ENCODE assay signal across 8 mouse cellular contexts in genomic region chr10:8866062-8866642, GRCm38 (mm10). TPM values are rescaled to one million over a fixed set of nuclear protein-coding genes. Genes with fewer than 3 reads are reported as not detected.
A peak's percentile ranks its signal among the peaks of the same experiment; 100 is the strongest.
DNase-seq lines count a peak whose midpoint lies in the region; ATAC-seq and TF ChIP-seq lines count a peak whose summit lies in the region.

No protein-coding gene starts in this region.

- TF ChIP-seq CTCF in heart, adult 2 months (IDR thresholded peaks at IDR 0.05) = no peak
- no peak for TF ChIP-seq CTCF in forebrain, postnatal 0 days (IDR thresholded peaks at IDR 0.05; ENCODE audit: low read depth)

- no peak for DNase-seq in embryonic facial prominence, embryonic 11.5 days (ENCODE audit: low spot score)
- DNase-seq in heart, adult 2 months = peak; percentile 80 to 89
- DNase-seq in spleen, adult 18-20 months = no peak
- DNase-seq in forebrain, postnatal 0 days = no peak
- DNase-seq in adipocyte (ENCODE audit: low spot score) = no peak

- ATAC-seq in embryonic facial prominence, embryonic 11.5 days (replicated peaks; ENCODE audit: insufficient number of reproducible peaks, low FRiP score, low TSS enrichment, low read depth) = 0 out of 2 replicates have a peak, but pooled peaks have one; percentile 39
- peak; percentile 63; the same call in 1 of the 2 replicates for ATAC-seq in kidney, embryonic 14.5 days (ENCODE audit: low FRiP score, low TSS enrichment)
- peak; percentile 83 for ATAC-seq in lung, embryonic 16.5 days (ENCODE audit: low read depth)
- ATAC-seq in neural tube, embryonic 15.5 days (ENCODE audit: low FRiP score) = no peak
- ATAC-seq in forebrain, postnatal 0 days = no peak

- H3K79me2 ChIP-seq in heart, adult 2 months (replicated peaks; ENCODE audit: control insufficient read depth, insufficient read depth, low read length) = peaks cover 3% of the 10 kb centered on the region

- 0 out of 2 replicates have a peak overlapping the region, but pooled peaks have one; percentile 20 for H3K27ac ChIP-seq in embryonic facial prominence, embryonic 11.5 days (replicated peaks; ENCODE audit: low read depth, low read length)
- H3K27ac ChIP-seq in heart, adult 2 months = peak overlapping the region; percentile 88
- no peak overlapping the region; the same call in 1 of the 2 replicates for H3K27ac ChIP-seq in kidney, embryonic 14.5 days (ENCODE audit: low read depth, low read length)
- H3K27ac ChIP-seq in lung, embryonic 16.5 days (ENCODE audit: low read length) = peak overlapping the region; percentile 76
- no peak overlapping the region for H3K27ac ChIP-seq in neural tube, embryonic 15.5 days (replicated peaks)
- no peak overlapping the region for H3K27ac ChIP-seq in forebrain, postnatal 0 days (ENCODE audit: low read depth, low read length)

- WGBS in embryonic facial prominence, embryonic 11.5 days = 72% methylated on average over 4 of the region's 4 CpGs
- 33% methylated on average over 4 of the region's 4 CpGs for WGBS in heart, adult 2 months
- WGBS in kidney, embryonic 14.5 days = 64% methylated on average over 4 of the region's 4 CpGs
- WGBS in lung, embryonic 16.5 days = 68% methylated on average over 4 of the region's 4 CpGs
- WGBS in neural tube, embryonic 15.5 days = 74% methylated on average over 4 of the region's 4 CpGs
- WGBS in forebrain, postnatal 0 days = 84% methylated on average over 4 of the region's 4 CpGs

- H3K4me2 ChIP-seq in embryonic facial prominence, embryonic 11.5 days (ENCODE audit: low read depth, low read length) = no peak overlapping the region
- no peak overlapping the region for H3K4me2 ChIP-seq in kidney, embryonic 14.5 days (replicated peaks; ENCODE audit: low read depth, low read length)
- no peak overlapping the region for H3K4me2 ChIP-seq in lung, embryonic 16.5 days (ENCODE audit: low read depth, low read length)
- H3K4me2 ChIP-seq in neural tube, embryonic 15.5 days = no peak overlapping the region
- H3K4me2 ChIP-seq in forebrain, postnatal 0 days (ENCODE audit: low read depth) = no peak overlapping the region

- no peaks in the 10 kb centered on the region for H3K27me3 ChIP-seq in embryonic facial prominence, embryonic 11.5 days (ENCODE audit: control insufficient read depth, insufficient read depth, low read length)
- no peaks in the 10 kb centered on the region for H3K27me3 ChIP-seq in heart, adult 2 months (ENCODE audit: control insufficient read depth, insufficient read depth, low read length)
- no peaks in the 10 kb centered on the region for H3K27me3 ChIP-seq in kidney, embryonic 14.5 days (ENCODE audit: control insufficient read depth, insufficient read depth, low read length)
- H3K27me3 ChIP-seq in lung, embryonic 16.5 days (ENCODE audit: control insufficient read depth, insufficient read depth, low read depth, low read length) = no peaks in the 10 kb centered on the region
- no peaks in the 10 kb centered on the region for H3K27me3 ChIP-seq in neural tube, embryonic 15.5 days (replicated peaks)
- no peaks in the 10 kb centered on the region for H3K27me3 ChIP-seq in forebrain, postnatal 0 days (ENCODE audit: insufficient read depth, low read length)

- no peaks in the 10 kb centered on the region for H3K4me1 ChIP-seq in embryonic facial prominence, embryonic 11.5 days (ENCODE audit: control insufficient read depth, insufficient read depth, low read length)
- peaks cover 26% of the 10 kb centered on the region for H3K4me1 ChIP-seq in heart, adult 2 months (ENCODE audit: control insufficient read depth, insufficient read depth, low read length)
- peaks cover 3% of the 10 kb centered on the region for H3K4me1 ChIP-seq in kidney, embryonic 14.5 days (ENCODE audit: control insufficient read depth, insufficient read depth, low read length)
- no peaks in the 10 kb centered on the region for H3K4me1 ChIP-seq in lung, embryonic 16.5 days (replicated peaks; ENCODE audit: control insufficient read depth, insufficient read depth, low read length)
- peaks cover 9% of the 10 kb centered on the region; the same call in 1 of the 2 replicates for H3K4me1 ChIP-seq in neural tube, embryonic 15.5 days
- H3K4me1 ChIP-seq in forebrain, postnatal 0 days (ENCODE audit: insufficient read depth) = no peaks in the 10 kb centered on the region

- H3K36me3 ChIP-seq in embryonic facial prominence, embryonic 11.5 days (replicated peaks; ENCODE audit: control insufficient read depth, insufficient read depth, low read depth, low read length) = no peaks in the 10 kb centered on the region
- peaks cover 16% of the 10 kb centered on the region for H3K36me3 ChIP-seq in heart, adult 2 months (ENCODE audit: control insufficient read depth, insufficient read depth, low read length)
- H3K36me3 ChIP-seq in kidney, embryonic 14.5 days (ENCODE audit: control insufficient read depth, insufficient read depth, low read length) = no peaks in the 10 kb centered on the region
- H3K36me3 ChIP-seq in lung, embryonic 16.5 days (ENCODE audit: control insufficient read depth, insufficient read depth, low read length) = no peaks in the 10 kb centered on the region
- H3K36me3 ChIP-seq in neural tube, embryonic 15.5 days = no peaks in the 10 kb centered on the region
- H3K36me3 ChIP-seq in forebrain, postnatal 0 days (ENCODE audit: insufficient read depth) = no peaks in the 10 kb centered on the region

- no peaks in the 10 kb centered on the region for H3K9me3 ChIP-seq in embryonic facial prominence, embryonic 11.5 days (replicated peaks; ENCODE audit: control insufficient read depth, low read length)
- H3K9me3 ChIP-seq in kidney, embryonic 14.5 days (ENCODE audit: control insufficient read depth, low read length) = no peaks in the 10 kb centered on the region
- no peaks in the 10 kb centered on the region for H3K9me3 ChIP-seq in lung, embryonic 16.5 days (ENCODE audit: control insufficient read depth, low read length)
- H3K9me3 ChIP-seq in neural tube, embryonic 15.5 days (replicated peaks) = no peaks in the 10 kb centered on the region
- no peaks in the 10 kb centered on the region for H3K9me3 ChIP-seq in forebrain, postnatal 0 days (ENCODE audit: low read length)

- 0 out of 2 replicates have a peak, but pooled peaks have one; percentile 35 for TF ChIP-seq POLR2A in heart, adult 2 months (IDR thresholded peaks at IDR 0.05; ENCODE audit: insufficient read depth, low read depth, low read length)

- intact Hi-C loops in heart, adult 2 months (cut with DNase I) = loop anchor here (2.0 to 5.0 kb wide), 3 partner anchors 17 to 61 kb away; no protein-coding TSS in a partner anchor

- H3K4me3 ChIP-seq in embryonic facial prominence, embryonic 11.5 days (ENCODE audit: low read depth, low read length) = no peak overlapping the region
- H3K4me3 ChIP-seq in heart, adult 2 months = no peak overlapping the region
- H3K4me3 ChIP-seq in kidney, embryonic 14.5 days (ENCODE audit: low read length) = no peak overlapping the region
- no peak overlapping the region for H3K4me3 ChIP-seq in lung, embryonic 16.5 days (ENCODE audit: low read length)
- H3K4me3 ChIP-seq in neural tube, embryonic 15.5 days (replicated peaks) = no peak overlapping the region
- H3K4me3 ChIP-seq in forebrain, postnatal 0 days (ENCODE audit: low read depth, low read length) = no peak overlapping the region

- peak; percentile 94 for TF ChIP-seq EP300 in heart, adult 2 months (IDR thresholded peaks at IDR 0.05; ENCODE audit: insufficient read depth, low read depth, low read length)

- H3K9ac ChIP-seq in embryonic facial prominence, embryonic 11.5 days (replicated peaks; ENCODE audit: low read length) = no peak overlapping the region
- H3K9ac ChIP-seq in heart, adult 2 months (ENCODE audit: low read depth, low read length) = no peak overlapping the region
- H3K9ac ChIP-seq in kidney, embryonic 14.5 days (ENCODE audit: low read depth, low read length) = no peak overlapping the region
- H3K9ac ChIP-seq in lung, embryonic 16.5 days (ENCODE audit: low read length) = no peak overlapping the region
- H3K9ac ChIP-seq in neural tube, embryonic 15.5 days (replicated peaks) = no peak overlapping the region
- H3K9ac ChIP-seq in forebrain, postnatal 0 days = no peak overlapping the region

RNA-seq across cellular contexts. Expression of gene Sash1, which starts 19.7 kb away (rescaled TPM):
- polyA plus RNA-seq in embryonic facial prominence, embryonic 11.5 days (2014; fragmentation: Nextera tagmentation; extraction: Ambion mirVana) = 3.3 and 3.9 TPM in 2 replicates
- total RNA-seq in heart, adult 2 months (2021) = 10 to 100 TPM; 22.1 to 32.8 TPM
- 10.0 and 15.9 TPM in 2 replicates for polyA plus RNA-seq in heart, adult 2 months (2012; rRNA removed)
- polyA plus RNA-seq in kidney, embryonic 14.5 days (2014; fragmentation: Nextera tagmentation; extraction: Ambion mirVana) = 5.5 and 6.5 TPM in 2 replicates
- polyA plus RNA-seq in lung, embryonic 16.5 days (2015; fragmentation: Nextera tagmentation; extraction: Ambion mirVana) = 4.1 and 4.6 TPM in 2 replicates
- polyA plus RNA-seq in neural tube, embryonic 15.5 days (2015; fragmentation: Nextera tagmentation; extraction: Ambion mirVana) = 2.5 and 3.7 TPM in 2 replicates
- 24.8 and 33.3 TPM in 2 replicates for total RNA-seq in forebrain, postnatal 0 days (2014; rRNA removed)
- 2.2 and 3.6 TPM in 2 replicates for polyA plus RNA-seq in forebrain, postnatal 0 days (2015; fragmentation: Nextera tagmentation; extraction: Ambion mirVana)

Comparison
In these comparisons a context has a peak if more than half of its experiments do, and no peak if none do; other contexts are left out.
1. ATAC-seq: peak in embryonic facial prominence, embryonic 11.5 days (single experiment), kidney, embryonic 14.5 days (single experiment) and lung, embryonic 16.5 days (single experiment); none in neural tube, embryonic 15.5 days (single experiment) and forebrain, postnatal 0 days (single experiment).
2. DNase-seq: peak in heart, adult 2 months (2 of 2); none in embryonic facial prominence, embryonic 11.5 days (single experiment), spleen, adult 18-20 months (0 of 2), forebrain, postnatal 0 days (single experiment) and adipocyte (single experiment).
3. H3K27ac ChIP-seq: peak in embryonic facial prominence, embryonic 11.5 days (single experiment), heart, adult 2 months (single experiment) and lung, embryonic 16.5 days (single experiment); none in kidney, embryonic 14.5 days (single experiment), neural tube, embryonic 15.5 days (single experiment) and forebrain, postnatal 0 days (single experiment).